Mouse (Mus musculus) limb, embryonic 12.5 days (tissue): ENCODE measurements around the gene Gm3893. TPM values are rescaled to one million over a fixed set of nuclear protein-coding genes. Genes with fewer than 3 reads are reported as not detected.
"Not testable (repeated sequence)": the region's sequence is repeated elsewhere in the genome, so short reads cannot be mapped to it uniquely, and the experiment has no call there.

Experiments
- ATAC-seq: fragments of 200-750 bp; cut with Nextera tagmentation; 2 replicates; pipeline ENCODE4 v1.8.0; 2017; ENCODE audit warnings: low read depth, moderate TSS enrichment; ENCODE audit not compliant: insufficient number of reproducible peaks, insufficient read depth, low FRiP score, low TSS enrichment
- H3K27ac ChIP-seq: fragments of 300-500 bp; sonication (generic); 2 replicates; pipeline ENCODE4 v1.5.1; 2016; ENCODE audit warnings: mild to moderate bottlenecking, moderate library complexity
- H3K27me3 ChIP-seq: fragments of 300-500 bp; sonication (generic); 2 replicates; pipeline ENCODE4 v1.6.1; 2016; ENCODE audit warnings: mild to moderate bottlenecking, moderate library complexity
- H3K36me3 ChIP-seq: fragments of 300-500 bp; sonication (generic); 2 replicates; pipeline ENCODE4 v1.6.1; 2016; ENCODE audit warnings: mild to moderate bottlenecking, moderate library complexity
- H3K4me1 ChIP-seq: fragments of 300-500 bp; sonication (generic); replicated peaks from 2 replicates; pipeline ENCODE4 v1.6.1; 2016
- H3K4me2 ChIP-seq: fragments of 300-500 bp; sonication (generic); 2 replicates; pipeline ENCODE4 v1.6.1; 2016; ENCODE audit warnings: mild to moderate bottlenecking, moderate library complexity
- H3K4me3 ChIP-seq: fragments of 300-500 bp; sonication (generic); replicated peaks from 2 replicates; pipeline ENCODE4 v1.5.1; 2016; ENCODE audit warnings: mild to moderate bottlenecking
- H3K9ac ChIP-seq: fragments of 300-500 bp; sonication (generic); replicated peaks from 2 replicates; pipeline ENCODE4 v1.6.1; 2016; ENCODE audit warnings: mild to moderate bottlenecking, moderate library complexity
- H3K9me3 ChIP-seq: fragments of 300-500 bp; sonication (generic); 2 replicates; pipeline ENCODE4 v1.6.1; 2016; ENCODE audit warnings: mild to moderate bottlenecking, moderate library complexity
- WGBS: fragments of 180-500 bp; shearing (Covaris S2); methylation state at CpG from one replicate; pipeline ENCODE4 v1.1.7; 2016; 5-methylcytosine and 5-hydroxymethylcytosine counted together
- polyA plus RNA-seq: library from polyadenylated mRNA; unstranded; fragments of >200 nt; fragmentation: Nextera tagmentation; extraction: Ambion mirVana; gene quantifications from 2 replicates; pipeline ENCODE4 v1.2.1, GENCODE M21; 2016

Gm3893 gene
- not detected in 2 replicates for polyA plus RNA-seq

DNA sequence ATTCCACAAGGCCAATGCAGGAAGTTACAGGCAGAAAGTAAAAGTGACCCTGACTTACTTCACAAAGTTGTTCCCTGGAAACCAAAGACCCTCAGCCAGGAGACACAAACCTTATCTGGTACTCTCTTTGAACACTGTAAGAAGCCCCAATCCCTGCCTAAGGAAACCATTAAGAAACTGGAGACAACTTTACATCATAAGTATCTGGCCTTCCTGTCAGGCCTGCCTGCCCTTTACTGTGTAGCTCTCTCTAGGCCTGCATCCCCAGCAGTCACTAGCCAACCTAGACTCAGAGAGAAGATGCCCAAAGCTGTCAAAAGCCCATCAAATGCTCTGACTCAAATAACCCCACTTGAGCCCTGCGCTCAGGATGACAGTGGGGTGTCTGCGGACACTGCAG is at the start of gene Gm3893:
Gene Gm3893 (plus strand): TSS at position 301 of the 400 bp plus-strand sequence.
- not testable (repeated sequence) for H3K4me3 ChIP-seq, H3K9me3 ChIP-seq, H3K27ac ChIP-seq, H3K4me1 ChIP-seq, H3K27me3 ChIP-seq, H3K4me2 ChIP-seq, H3K9ac ChIP-seq, H3K36me3 ChIP-seq, ATAC-seq
- WGBS: no CpG with 5 or more reads among the region's 2 CpGs

GRCm38 (mm10) chr4:42114517-42114916 is 23.5 kb downstream of the Gm3893 start, which contains the start of gene Gm13304:
TSS of gene Gm13304 (plus strand) at chr4:42114817.
- not testable (repeated sequence) for H3K36me3 ChIP-seq
- no CpG with 5 or more reads among the region's 5 CpGs for WGBS

More at GRCm38 (mm10) chr4:42114517-42114916, 23.5 kb downstream of the Gm3893 start, which contains the start of gene Gm13304:
- not testable (repeated sequence) for H3K9ac ChIP-seq, H3K4me1 ChIP-seq, H3K27ac ChIP-seq, H3K9me3 ChIP-seq, H3K27me3 ChIP-seq, H3K4me3 ChIP-seq, ATAC-seq, H3K4me2 ChIP-seq

Other genes with a start within 250 kb of the Gm3893 start
- gene Gm21541, start 187.6 kb upstream of the Gm3893 start, polyA plus RNA-seq: not detected in 2 replicates
- 3.5 and 3.8 TPM in 2 replicates for gene Gm20878, start 149.6 kb upstream of the Gm3893 start, polyA plus RNA-seq
- gene Fam205a4, start 125.1 kb upstream of the Gm3893 start, polyA plus RNA-seq: 0.29 TPM in 1 of 2 replicates, not detected in the other
- not detected in 2 replicates for gene Gm21093, start 56.5 kb upstream of the Gm3893 start, polyA plus RNA-seq
- 1.3 and 2.0 TPM in 2 replicates for gene Gm13304, start 23.6 kb downstream of the Gm3893 start, polyA plus RNA-seq
- gene Gm13306, start 62.2 kb downstream of the Gm3893 start, polyA plus RNA-seq: 1.2 TPM in 1 of 2 replicates, not detected in the other
- gene Gm13305, start 77.4 kb downstream of the Gm3893 start, polyA plus RNA-seq: not detected in 2 replicates
- gene Gm10600, start 149.4 kb downstream of the Gm3893 start, polyA plus RNA-seq: not detected in 2 replicates
- not detected in 2 replicates for gene Ccl21b, start 164.6 kb downstream of the Gm3893 start, polyA plus RNA-seq
- gene Gm21953, start 203.1 kb downstream of the Gm3893 start, polyA plus RNA-seq: not detected in 2 replicates
- 0.26 TPM in 1 of 2 replicates, not detected in the other for gene Fam205a3, start 227.1 kb downstream of the Gm3893 start, polyA plus RNA-seq